Mouse (Mus musculus) myocyte (in vitro differentiated cells): Measurements from ENCODE around the gene Lrit3.

Source experiments
- CEBPB ChIP-seq: IDR thresholded peaks from 2 replicates; pipeline ENCODE4 v1.6.1; 2011; ENCODE audit warnings: mild to moderate bottlenecking, moderate library complexity; ENCODE audit not compliant: poor library complexity, insufficient read depth, severe bottlenecking
- E2F4 ChIP-seq: IDR thresholded peaks from one replicate; pipeline ENCODE4 v1.6.1; 2011; ENCODE audit warnings: mild to moderate bottlenecking, control low read depth, moderate library complexity; ENCODE audit not compliant: insufficient read depth
- MYOD1 ChIP-seq, 3 experiments: IDR thresholded peaks; one replicate each; pipeline ENCODE4 v1.6.1; 2011; ENCODE audit warnings: control low read depth in 2 of 3, low read depth in 2 of 3, mild to moderate bottlenecking in 2 of 3, moderate library complexity in 1 of 3; ENCODE audit not compliant: insufficient read length in 2 of 3, control insufficient read depth in 1 of 3
- MYOG ChIP-seq, 3 experiments: IDR thresholded peaks; one replicate each; pipeline ENCODE4 v1.6.1; 2011; ENCODE audit warnings: control low read depth in 2 of 3, low read depth in 2 of 3, mild to moderate bottlenecking in 2 of 3; ENCODE audit not compliant: insufficient read length in 2 of 3, control insufficient read depth in 1 of 3, insufficient read depth in 1 of 3
- POLR2A ChIP-seq: IDR thresholded peaks from one replicate; pipeline ENCODE4 v1.6.1; 2011; ENCODE audit warnings: low read depth, mild to moderate bottlenecking, control low read depth, moderate library complexity; ENCODE audit not compliant: insufficient read length
- POLR2AphosphoS2 ChIP-seq: IDR thresholded peaks from one replicate; pipeline ENCODE4 v1.6.1; 2011; ENCODE audit warnings: low read depth, control low read depth; ENCODE audit not compliant: insufficient read length
- TCF12 ChIP-seq: IDR thresholded peaks from one replicate; pipeline ENCODE4 v1.6.1; 2011; ENCODE audit warnings: mild to moderate bottlenecking, control low read depth; ENCODE audit not compliant: poor library complexity, insufficient read depth, severe bottlenecking
- USF1 ChIP-seq: IDR thresholded peaks from one replicate; pipeline ENCODE4 v1.6.1; 2011; ENCODE audit warnings: low read depth, mild to moderate bottlenecking, control low read depth, moderate library complexity

GRCm38 (mm10) chr3:129793801-129794200 lies 10.0 kb downstream of the Lrit3 start:
- no peak for TF ChIP-seq USF1
- TF ChIP-seq E2F4 = no peak
- TF ChIP-seq TCF12 = no peak
- TF ChIP-seq POLR2AphosphoS2 = no peak
- TF ChIP-seq MYOG (IDR thresholded peaks at IDR 0.05; ENCODE audit: control insufficient read depth in 1 of 3, insufficient read depth in 1 of 3, insufficient read length in 2 of 3, low read depth in 2 of 3) = no peak
- no peak for TF ChIP-seq POLR2A
- TF ChIP-seq CEBPB = no peak
- no peak for TF ChIP-seq MYOD1 (IDR thresholded peaks at IDR 0.05; ENCODE audit: control insufficient read depth in 1 of 3, insufficient read length in 2 of 3, low read depth in 2 of 3)
